In the genomic region with DNA sequence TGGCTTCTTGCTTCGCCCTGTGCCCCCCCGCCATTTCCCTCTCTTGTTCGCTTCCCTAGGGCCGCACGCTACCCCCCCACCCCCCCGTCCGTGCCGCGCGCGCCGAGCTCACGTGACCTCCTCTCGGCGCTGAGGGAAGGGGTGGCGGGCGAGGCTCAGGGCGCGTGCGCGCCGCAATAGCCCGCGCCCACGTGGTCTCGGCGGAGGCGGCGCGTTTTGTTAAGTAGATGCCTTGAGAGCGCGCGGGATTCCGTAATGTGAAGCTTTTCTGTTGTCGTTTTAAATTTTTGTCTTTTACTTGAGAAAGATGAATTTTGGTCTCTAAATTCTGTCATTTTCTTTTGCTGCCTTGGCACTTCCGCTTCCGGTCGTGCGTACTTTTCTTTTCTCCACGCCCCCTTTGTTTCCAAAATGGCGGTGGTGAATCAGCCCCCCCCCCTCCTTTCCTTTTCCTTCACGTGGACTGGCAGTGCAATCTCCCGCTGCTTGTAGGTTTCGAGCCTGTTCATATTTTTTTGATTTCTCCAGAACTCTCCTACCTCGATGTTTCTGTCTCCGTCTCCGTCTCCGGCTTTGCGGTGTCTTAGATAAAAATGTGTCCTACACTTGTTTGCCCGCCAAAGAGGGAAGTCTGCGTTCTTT, we compare ENCODE assay signal across 8 mouse cellular contexts. TPM values are rescaled to one million over a fixed set of nuclear protein-coding genes. Genes with fewer than 3 reads are reported as not detected.
A peak's percentile ranks its signal among the peaks of the same experiment; 100 is the strongest.
DNase-seq lines count a peak whose midpoint lies in the region; ATAC-seq and TF ChIP-seq lines count a peak whose summit lies in the region.

No protein-coding gene starts in this region.

- no peaks in the 10 kb centered on the region; the same call in 1 of the 2 replicates for H3K27me3 ChIP-seq in embryonic facial prominence, embryonic 11.5 days (ENCODE audit: control insufficient read depth, insufficient read depth, low read length)
- H3K27me3 ChIP-seq in hindbrain, embryonic 13.5 days = peaks cover 16% of the 10 kb centered on the region
- peaks cover 21% of the 10 kb centered on the region for H3K27me3 ChIP-seq in liver, embryonic 13.5 days
- H3K27me3 ChIP-seq in neural tube, embryonic 11.5 days (ENCODE audit: control insufficient read depth, insufficient read depth, low read length) = peaks cover 6% of the 10 kb centered on the region

- peak overlapping the region; percentile 100 for H3K27ac ChIP-seq in layer of hippocampus, adult 2 months
- peak overlapping the region; percentile 99 for H3K27ac ChIP-seq in ES-E14 (ENCODE audit: insufficient read depth, low read depth, low read length, poor library complexity, severe bottlenecking)
- H3K27ac ChIP-seq in embryonic facial prominence, embryonic 11.5 days (replicated peaks; ENCODE audit: low read depth, low read length) = peak overlapping the region; percentile 96
- peak overlapping the region; percentile 99 for H3K27ac ChIP-seq in hindbrain, embryonic 13.5 days
- H3K27ac ChIP-seq in liver, embryonic 13.5 days = peak overlapping the region; percentile 99
- peak overlapping the region; percentile 95 for H3K27ac ChIP-seq in neural tube, embryonic 11.5 days (ENCODE audit: low read depth, low read length)

- no peaks in the 10 kb centered on the region for H3K9me3 ChIP-seq in ES-E14 (ENCODE audit: control insufficient read depth, insufficient read depth, low read depth, low read length)
- no peaks in the 10 kb centered on the region for H3K9me3 ChIP-seq in embryonic facial prominence, embryonic 11.5 days (replicated peaks; ENCODE audit: control insufficient read depth, low read length)
- H3K9me3 ChIP-seq in hindbrain, embryonic 13.5 days = no peaks in the 10 kb centered on the region
- H3K9me3 ChIP-seq in liver, embryonic 13.5 days (replicated peaks) = no peaks in the 10 kb centered on the region
- no peaks in the 10 kb centered on the region for H3K9me3 ChIP-seq in neural tube, embryonic 11.5 days (ENCODE audit: control insufficient read depth, low read length)

- ATAC-seq in embryonic facial prominence, embryonic 11.5 days (replicated peaks; ENCODE audit: insufficient number of reproducible peaks, low FRiP score, low TSS enrichment, low read depth) = no peak; the same call in 1 of the 2 replicates
- ATAC-seq in hindbrain, embryonic 13.5 days (ENCODE audit: low FRiP score) = peak; percentile 28
- peak; percentile 63 for ATAC-seq in liver, embryonic 13.5 days (ENCODE audit: low read depth)
- peak; percentile 54 for ATAC-seq in neural tube, embryonic 11.5 days (ENCODE audit: insufficient read depth, low FRiP score, low TSS enrichment)
- ATAC-seq in monocyte, adult 5-6 weeks (replicated peaks; ENCODE audit: insufficient number of reproducible peaks, low FRiP score, low TSS enrichment, poor library complexity, severe bottlenecking) = no peak

- H3K4me3 ChIP-seq in layer of hippocampus, adult 2 months = peak overlapping the region; percentile 79
- H3K4me3 ChIP-seq in ES-E14 (ENCODE audit: insufficient read depth in 1 of 2, low read depth in 1 of 2, low read length in 2 of 2, poor library complexity in 1 of 2, severe bottlenecking in 1 of 2) = peak overlapping the region; percentile 86 to 94
- peak overlapping the region; percentile 74 for H3K4me3 ChIP-seq in embryonic facial prominence, embryonic 11.5 days (ENCODE audit: low read depth, low read length)
- H3K4me3 ChIP-seq in hindbrain, embryonic 13.5 days = peak overlapping the region; percentile 75
- H3K4me3 ChIP-seq in liver, embryonic 13.5 days (replicated peaks) = peak overlapping the region; percentile 82
- peak overlapping the region; percentile 70 for H3K4me3 ChIP-seq in neural tube, embryonic 11.5 days (ENCODE audit: low read depth, low read length)

- H3K4me2 ChIP-seq in embryonic facial prominence, embryonic 11.5 days (ENCODE audit: low read depth, low read length) = peak overlapping the region; percentile 78
- H3K4me2 ChIP-seq in hindbrain, embryonic 13.5 days = peak overlapping the region; percentile 84
- peak overlapping the region; percentile 98 for H3K4me2 ChIP-seq in liver, embryonic 13.5 days
- peak overlapping the region; percentile 89 for H3K4me2 ChIP-seq in neural tube, embryonic 11.5 days (ENCODE audit: low read depth)

- no peak for TF ChIP-seq CTCF in layer of hippocampus, adult 2 months (conservative IDR thresholded peaks at IDR 0.05)

- peaks cover 17% of the 10 kb centered on the region for H3K36me3 ChIP-seq in ES-E14 (ENCODE audit: control insufficient read depth, insufficient read depth, low read length, poor library complexity, severe bottlenecking)
- H3K36me3 ChIP-seq in embryonic facial prominence, embryonic 11.5 days (replicated peaks; ENCODE audit: control insufficient read depth, insufficient read depth, low read depth, low read length) = no peaks in the 10 kb centered on the region; the same call in 1 of the 2 replicates
- H3K36me3 ChIP-seq in hindbrain, embryonic 13.5 days = peaks cover 15% of the 10 kb centered on the region
- H3K36me3 ChIP-seq in liver, embryonic 13.5 days = peaks cover 27% of the 10 kb centered on the region
- no peaks in the 10 kb centered on the region; the same call in 1 of the 2 replicates for H3K36me3 ChIP-seq in neural tube, embryonic 11.5 days (ENCODE audit: control insufficient read depth, insufficient read depth, low read length)

- in situ Hi-C loops in ES-E14 (cut with MboI; ENCODE audit: low sequenced_read_pairs in 2 of 2, unreplicated experiment in 2 of 2) = no loop called here

- H3K9ac ChIP-seq in ES-E14 (ENCODE audit: insufficient read depth, low read depth, low read length, poor library complexity, severe bottlenecking) = peak overlapping the region; percentile 99
- H3K9ac ChIP-seq in embryonic facial prominence, embryonic 11.5 days (replicated peaks; ENCODE audit: low read length) = peak overlapping the region; percentile 78
- H3K9ac ChIP-seq in hindbrain, embryonic 13.5 days = peak overlapping the region; percentile 89
- peak overlapping the region; percentile 92 for H3K9ac ChIP-seq in liver, embryonic 13.5 days
- H3K9ac ChIP-seq in neural tube, embryonic 11.5 days (ENCODE audit: low read length) = peak overlapping the region; percentile 79

- DNase-seq in layer of hippocampus, adult 2 months (ENCODE audit: low spot score in 2 of 2) = peak in 1 of 2 experiments; percentile 66
- DNase-seq in layer of hippocampus, adult 9-10 months (ENCODE audit: low spot score) = no peak
- no peak for DNase-seq in ES-E14 (ENCODE audit: low read depth, low spot score)
- peak; percentile 92 for DNase-seq in embryonic facial prominence, embryonic 11.5 days (ENCODE audit: low spot score)
- no peak for DNase-seq in liver, embryonic 13.5 days
- peak; percentile 85 for DNase-seq in neural tube, embryonic 11.5 days (ENCODE audit: low spot score)

- WGBS in embryonic facial prominence, embryonic 11.5 days = under 1% methylated on average over 51 of the region's 51 CpGs
- under 1% methylated on average over 47 of the region's 51 CpGs for WGBS in hindbrain, embryonic 13.5 days
- WGBS in liver, embryonic 13.5 days (ENCODE audit: insufficient replicate concordance) = under 1% methylated on average over 51 of the region's 51 CpGs
- WGBS in neural tube, embryonic 11.5 days = under 1% methylated on average over 49 of the region's 51 CpGs

- H3K4me1 ChIP-seq in ES-E14 (ENCODE audit: control insufficient read depth in 2 of 2, insufficient read depth in 2 of 2, low read length in 2 of 2, poor library complexity in 1 of 2) = peaks cover 0 to 16% of the 10 kb centered on the region in 2 experiments; a peak in 3 of 4 replicates
- peaks cover 6% of the 10 kb centered on the region; the same call in 1 of the 2 replicates for H3K4me1 ChIP-seq in embryonic facial prominence, embryonic 11.5 days (ENCODE audit: control insufficient read depth, insufficient read depth, low read length)
- peaks cover 65% of the 10 kb centered on the region for H3K4me1 ChIP-seq in hindbrain, embryonic 13.5 days (replicated peaks)
- H3K4me1 ChIP-seq in liver, embryonic 13.5 days (replicated peaks) = peaks cover 59% of the 10 kb centered on the region
- peaks cover 14% of the 10 kb centered on the region; the same call in 1 of the 2 replicates for H3K4me1 ChIP-seq in neural tube, embryonic 11.5 days (ENCODE audit: control insufficient read depth, insufficient read depth, low read length)

RNA-seq across cellular contexts. Expression of gene U2af2, which starts 0.5 kb away (rescaled TPM):
- 100 to 1,000 TPM; 185 to 192 TPM for total RNA-seq in layer of hippocampus, adult 2 months (2021)
- 222 and 262 TPM in 2 replicates for total RNA-seq in ES-E14 (2012; rRNA removed)
- 156 and 164 TPM in 2 replicates for polyA plus RNA-seq in embryonic facial prominence, embryonic 11.5 days (2014; fragmentation: Nextera tagmentation; extraction: Ambion mirVana)
- 112 and 114 TPM in 2 replicates for polyA plus RNA-seq in hindbrain, embryonic 13.5 days (2015; fragmentation: Nextera tagmentation; extraction: Ambion mirVana)
- 79.1 and 83.0 TPM in 2 replicates for polyA plus RNA-seq in liver, embryonic 13.5 days (2015; fragmentation: Nextera tagmentation; extraction: Ambion mirVana)
- 167 and 186 TPM in 2 replicates for polyA plus RNA-seq in neural tube, embryonic 11.5 days (2014; fragmentation: Nextera tagmentation; extraction: Ambion mirVana)
- total RNA-seq in monocyte, adult 5-6 weeks (2017) = 119 to 185 TPM (median 151 TPM) in 3 replicates

RNA-seq across cellular contexts. Expression of gene Zfp580, which starts 11.1 kb away (rescaled TPM):
- total RNA-seq in layer of hippocampus, adult 2 months (2021) = 10 to 100 TPM; 34.1 to 35.7 TPM
- 2.6 and 3.3 TPM in 2 replicates for total RNA-seq in ES-E14 (2012; rRNA removed)
- polyA plus RNA-seq in embryonic facial prominence, embryonic 11.5 days (2014; fragmentation: Nextera tagmentation; extraction: Ambion mirVana) = 25.0 and 32.3 TPM in 2 replicates
- 67.2 and 69.7 TPM in 2 replicates for polyA plus RNA-seq in hindbrain, embryonic 13.5 days (2015; fragmentation: Nextera tagmentation; extraction: Ambion mirVana)
- 2.2 and 2.7 TPM in 2 replicates for polyA plus RNA-seq in liver, embryonic 13.5 days (2015; fragmentation: Nextera tagmentation; extraction: Ambion mirVana)
- 42.3 and 48.9 TPM in 2 replicates for polyA plus RNA-seq in neural tube, embryonic 11.5 days (2014; fragmentation: Nextera tagmentation; extraction: Ambion mirVana)
- total RNA-seq in monocyte, adult 5-6 weeks (2017) = not detected in 3 replicates

RNA-seq across cellular contexts. Expression of gene Epn1, which starts 17.6 kb away (rescaled TPM):
- total RNA-seq in layer of hippocampus, adult 2 months (2021) = 100 to 1,000 TPM; 540 to 559 TPM
- 51.8 and 59.1 TPM in 2 replicates for total RNA-seq in ES-E14 (2012; rRNA removed)
- 46.3 and 51.3 TPM in 2 replicates for polyA plus RNA-seq in embryonic facial prominence, embryonic 11.5 days (2014; fragmentation: Nextera tagmentation; extraction: Ambion mirVana)
- polyA plus RNA-seq in hindbrain, embryonic 13.5 days (2015; fragmentation: Nextera tagmentation; extraction: Ambion mirVana) = 83.8 and 85.6 TPM in 2 replicates
- polyA plus RNA-seq in liver, embryonic 13.5 days (2015; fragmentation: Nextera tagmentation; extraction: Ambion mirVana) = 45.6 and 48.2 TPM in 2 replicates
- polyA plus RNA-seq in neural tube, embryonic 11.5 days (2014; fragmentation: Nextera tagmentation; extraction: Ambion mirVana) = 64.8 and 67.4 TPM in 2 replicates
- 65.8 to 88.9 TPM (median 80.5 TPM) in 3 replicates for total RNA-seq in monocyte, adult 5-6 weeks (2017)

RNA-seq across cellular contexts. Expression of gene Zfp784, which starts 24.2 kb away (rescaled TPM):
- total RNA-seq in layer of hippocampus, adult 2 months (2021) = 1 to 10 TPM; 7.3 to 7.8 TPM
- total RNA-seq in ES-E14 (2012; rRNA removed) = 0.58 and 0.71 TPM in 2 replicates
- polyA plus RNA-seq in embryonic facial prominence, embryonic 11.5 days (2014; fragmentation: Nextera tagmentation; extraction: Ambion mirVana) = 2.7 and 3.3 TPM in 2 replicates
- 7.8 and 9.8 TPM in 2 replicates for polyA plus RNA-seq in hindbrain, embryonic 13.5 days (2015; fragmentation: Nextera tagmentation; extraction: Ambion mirVana)
- 0.93 and 1.4 TPM in 2 replicates for polyA plus RNA-seq in liver, embryonic 13.5 days (2015; fragmentation: Nextera tagmentation; extraction: Ambion mirVana)
- polyA plus RNA-seq in neural tube, embryonic 11.5 days (2014; fragmentation: Nextera tagmentation; extraction: Ambion mirVana) = 2.7 and 3.2 TPM in 2 replicates
- total RNA-seq in monocyte, adult 5-6 weeks (2017) = 3.0 to 3.8 TPM (median 3.1 TPM) in 3 replicates

RNA-seq across cellular contexts. Expression of gene 4632433K11Rik, which starts 28.6 kb away (rescaled TPM):
- not detected for total RNA-seq in layer of hippocampus, adult 2 months (2021)
- total RNA-seq in ES-E14 (2012; rRNA removed) = not detected in 2 replicates
- polyA plus RNA-seq in embryonic facial prominence, embryonic 11.5 days (2014; fragmentation: Nextera tagmentation; extraction: Ambion mirVana) = not detected in 2 replicates
- not detected in 2 replicates for polyA plus RNA-seq in hindbrain, embryonic 13.5 days (2015; fragmentation: Nextera tagmentation; extraction: Ambion mirVana)
- 0.09 TPM in 1 of 2 replicates, not detected in the other for polyA plus RNA-seq in liver, embryonic 13.5 days (2015; fragmentation: Nextera tagmentation; extraction: Ambion mirVana)
- 0.50 TPM in 1 of 2 replicates, not detected in the other for polyA plus RNA-seq in neural tube, embryonic 11.5 days (2014; fragmentation: Nextera tagmentation; extraction: Ambion mirVana)
- 1.4 to 1.5 TPM in 2 of 3 replicates, not detected in the other for total RNA-seq in monocyte, adult 5-6 weeks (2017)

Comparison
In these comparisons a context has a peak if more than half of its experiments do, and no peak if none do; other contexts are left out.
1. DNase-seq: peak in embryonic facial prominence, embryonic 11.5 days (single experiment) and neural tube, embryonic 11.5 days (single experiment); none in layer of hippocampus, adult 9-10 months (single experiment), ES-E14 (single experiment) and liver, embryonic 13.5 days (single experiment).
2. ATAC-seq: peak in hindbrain, embryonic 13.5 days (single experiment), liver, embryonic 13.5 days (single experiment) and neural tube, embryonic 11.5 days (single experiment); none in embryonic facial prominence, embryonic 11.5 days (single experiment) and monocyte, adult 5-6 weeks (single experiment).
3. Peak in every context shown above with its lines, with median percentiles within 50 percentile points of each other: H3K27ac ChIP-seq, H3K4me3 ChIP-seq, H3K9ac ChIP-seq and H3K4me2 ChIP-seq.